Mouse (Mus musculus): ENCODE data around the gene Mob3b.

Gene Mob3b

DNA sequence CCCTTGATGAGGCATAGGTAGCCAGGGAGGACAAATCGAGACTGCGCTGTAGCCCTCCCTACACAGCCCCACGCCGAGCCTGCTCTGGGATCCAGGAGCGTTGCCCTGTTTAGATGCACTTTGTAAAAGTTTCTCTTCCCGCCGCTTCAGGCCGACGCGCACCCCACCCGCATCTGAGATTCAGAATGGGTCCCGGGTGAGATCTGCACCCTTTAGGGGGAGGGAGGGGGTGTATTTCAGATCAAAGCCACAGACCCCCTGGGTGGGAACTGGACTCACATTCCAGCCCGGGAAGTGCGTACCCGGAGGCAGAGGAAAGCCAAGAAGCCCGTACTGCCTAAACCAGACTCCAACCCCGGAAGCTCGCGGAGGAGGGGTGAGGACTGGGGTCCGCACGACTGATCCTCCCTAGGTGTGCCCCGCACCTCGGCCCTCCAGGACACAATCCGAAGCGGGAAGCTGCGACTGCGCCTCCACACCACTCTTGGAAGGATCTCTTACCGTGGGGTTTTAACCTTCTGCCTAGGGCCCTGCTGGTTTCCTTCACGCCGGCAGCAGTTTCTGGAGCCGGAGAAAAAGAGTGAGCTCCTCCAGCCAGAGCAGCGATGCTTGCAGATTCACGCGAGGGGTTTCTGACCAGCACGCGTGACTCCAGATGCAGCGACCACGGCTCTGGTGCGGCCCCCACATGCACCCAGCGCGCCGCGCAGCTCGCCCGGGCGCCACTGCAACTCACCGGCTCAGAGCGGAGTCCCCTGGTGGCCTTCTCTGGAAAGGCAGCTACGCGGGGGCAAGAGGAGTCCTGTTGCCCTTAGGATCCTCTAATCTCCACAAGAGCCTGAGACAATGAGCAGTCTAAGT lies at the start of gene Mob3b:
Gene Mob3b (minus strand): TSS at position 734 of the 861 bp plus-strand sequence.
- peak; percentile 51 for DNase-seq (ENCODE audit: low read depth, low spot score)

DNA sequence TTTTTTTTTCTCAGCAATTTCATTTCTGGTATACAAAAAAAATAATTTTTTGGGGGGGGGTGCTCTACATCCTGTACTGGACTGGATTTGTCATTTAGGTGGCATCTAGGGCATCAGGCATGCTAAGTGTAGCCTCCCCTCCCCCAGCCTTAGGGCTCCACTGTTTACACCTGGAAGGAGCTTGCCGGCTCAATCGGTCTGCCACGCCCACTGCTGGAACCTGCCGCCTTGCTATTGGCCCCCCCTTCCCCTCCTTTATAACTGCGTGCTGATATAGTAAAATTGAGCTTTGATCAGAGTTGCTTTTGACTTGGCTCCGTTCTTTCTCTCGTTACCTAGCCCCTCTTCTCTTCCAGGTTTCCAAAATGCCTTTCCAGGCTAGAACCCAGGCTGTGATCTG lies 47.4 kb upstream of the Mob3b start:
- DNase-seq (ENCODE audit: low read depth, low spot score): no peak

DNA sequence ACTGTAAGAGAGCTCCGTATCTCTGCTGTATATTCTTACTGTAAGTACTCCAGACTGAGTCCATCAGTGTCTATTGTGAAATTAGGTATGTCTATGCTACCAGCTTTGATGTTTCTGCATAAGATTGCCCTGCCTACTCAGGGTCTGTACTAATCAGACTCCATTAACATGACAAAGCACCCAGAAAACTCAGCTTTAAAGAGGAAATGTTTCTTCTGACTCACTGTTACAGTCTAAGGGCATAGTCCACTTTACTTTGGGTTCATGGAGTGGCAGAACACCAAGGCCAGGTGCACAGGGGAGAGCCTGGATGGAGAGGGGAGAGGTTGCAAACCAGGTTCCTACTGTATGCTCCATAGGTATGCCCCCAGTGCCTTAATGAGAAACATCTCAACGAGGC lies 46.4 kb upstream of the Mob3b start:
- DNase-seq (ENCODE audit: low read depth, low spot score): no peak

DNA sequence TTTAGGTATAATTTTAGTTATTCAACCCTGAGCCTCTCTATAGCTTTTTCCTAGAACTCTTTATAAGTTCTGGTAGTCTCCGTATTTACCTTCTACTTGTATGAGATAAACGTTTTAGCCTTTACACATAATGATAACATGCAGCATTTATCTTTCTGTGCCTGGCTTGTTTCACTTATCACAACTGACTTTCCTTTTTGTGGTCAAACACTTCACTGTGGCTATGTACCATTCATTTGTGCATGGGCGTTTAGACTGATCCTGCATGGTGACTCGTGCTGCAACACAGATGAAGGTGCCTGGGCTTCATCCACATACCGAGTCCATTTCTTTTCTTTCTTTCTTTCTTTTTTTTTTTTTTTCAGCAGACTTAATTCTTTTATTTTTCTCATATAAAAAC lies 44.4 kb upstream of the Mob3b start:
- no peak for DNase-seq (ENCODE audit: low read depth, low spot score)

DNA sequence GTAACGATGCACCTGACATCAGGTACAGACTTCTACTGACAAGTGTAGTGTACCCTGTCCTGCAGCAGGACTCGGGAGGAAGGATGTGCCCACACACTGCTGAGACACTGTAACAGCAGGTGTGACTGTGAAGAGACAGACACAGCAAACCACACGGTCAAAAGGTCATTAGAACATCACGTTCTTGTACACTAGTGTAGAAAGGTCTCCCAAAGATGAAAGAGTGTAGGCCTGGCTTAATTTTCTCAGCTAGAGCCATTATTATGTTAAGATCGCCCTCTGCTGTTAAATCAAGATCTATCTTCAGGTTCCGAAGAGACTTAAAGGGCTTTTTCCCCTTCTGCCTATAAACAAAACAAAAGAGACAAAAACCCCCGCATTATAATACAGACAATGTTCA lies 35.4 kb upstream of the Mob3b start:
- peak; percentile 28 for DNase-seq (ENCODE audit: low read depth, low spot score)

DNA sequence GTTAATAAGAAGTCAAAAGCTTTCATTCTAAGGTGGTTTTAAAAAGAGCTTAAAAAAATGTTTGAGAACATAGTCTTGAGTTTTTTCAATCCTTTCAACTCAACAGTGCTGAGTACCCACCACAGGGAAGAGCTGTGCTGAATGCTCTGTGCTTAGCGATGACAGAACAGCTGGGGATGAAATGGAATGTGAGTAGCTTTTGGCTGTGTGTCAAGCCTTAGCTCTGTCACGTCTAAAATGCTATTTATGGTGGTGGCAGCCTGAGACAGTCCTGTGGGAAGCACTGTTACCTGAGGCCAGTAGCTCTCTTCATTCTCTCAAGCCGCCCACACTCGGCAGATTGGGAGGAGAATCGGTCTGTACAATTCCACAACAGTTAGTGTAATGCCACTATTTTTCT lies 32.5 kb upstream of the Mob3b start:
- DNase-seq (ENCODE audit: low read depth, low spot score): no peak

DNA sequence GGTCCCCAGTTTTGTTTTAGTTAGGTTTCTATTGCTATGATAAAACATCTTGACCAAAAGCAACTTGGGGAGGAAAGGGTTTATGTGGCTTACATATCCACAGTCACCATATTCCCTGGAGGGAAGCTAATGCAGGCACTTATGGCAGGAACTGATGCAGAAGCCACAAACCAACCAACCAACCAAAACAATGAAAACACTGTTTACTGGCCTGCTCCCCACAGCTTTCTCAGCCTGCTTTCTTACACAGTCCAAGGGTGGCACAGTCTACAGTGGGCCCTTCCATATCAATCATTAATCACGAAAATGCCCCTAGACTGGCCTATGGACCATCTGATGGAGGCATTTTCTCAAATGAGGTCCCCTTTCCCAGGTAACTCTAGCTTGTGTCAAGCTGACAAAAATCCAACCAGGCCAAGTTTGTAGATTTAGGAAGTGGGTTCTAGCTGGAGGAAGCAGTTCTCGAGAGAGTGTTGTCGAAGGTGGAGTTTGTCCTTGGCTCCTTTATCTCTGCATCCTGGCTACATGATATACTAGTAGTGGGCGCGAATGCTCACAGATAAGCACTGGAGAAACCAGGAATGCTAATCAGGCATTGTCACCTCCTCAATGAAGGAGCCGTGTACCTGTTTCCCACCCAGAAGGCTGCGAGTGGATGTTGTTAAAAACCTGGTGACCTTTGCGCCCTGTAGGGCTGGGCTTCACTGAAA lies 30.5 kb upstream of the Mob3b start:
- DNase-seq (ENCODE audit: low read depth, low spot score): no peak

DNA sequence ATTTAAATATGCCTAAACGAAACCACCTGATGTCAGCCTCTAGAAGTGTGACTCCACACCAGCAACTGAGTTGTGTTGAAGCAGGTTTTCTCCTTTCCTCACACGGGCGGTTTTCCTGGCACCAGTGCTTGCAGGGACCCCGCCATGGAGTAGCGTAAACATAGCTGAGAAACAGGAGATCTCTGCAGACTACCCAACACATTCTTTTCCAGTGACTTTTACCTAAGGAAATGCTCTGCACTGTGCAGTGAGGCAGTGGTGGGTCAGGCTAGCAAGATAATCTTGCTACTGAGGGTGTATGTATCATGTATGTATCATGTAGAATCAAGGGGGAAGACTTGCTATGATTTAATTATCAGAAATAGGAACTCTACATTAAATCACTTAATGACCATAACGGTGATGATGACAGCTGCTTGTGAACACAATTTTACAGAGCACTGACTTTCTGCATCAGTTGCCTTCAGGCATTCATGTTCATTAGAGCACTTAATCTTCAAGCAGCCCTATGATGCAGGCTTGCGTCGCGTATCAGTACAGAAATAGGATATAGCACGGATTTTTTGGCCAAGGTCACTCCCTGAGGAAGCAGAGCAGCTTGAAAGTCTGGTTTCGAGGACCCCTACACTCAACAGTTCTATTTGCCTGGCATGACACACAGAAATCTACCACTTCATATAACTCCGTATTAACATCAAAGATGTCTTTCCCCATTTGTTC lies 20.8 kb upstream of the Mob3b start:
- DNase-seq (ENCODE audit: low read depth, low spot score): no peak

DNA sequence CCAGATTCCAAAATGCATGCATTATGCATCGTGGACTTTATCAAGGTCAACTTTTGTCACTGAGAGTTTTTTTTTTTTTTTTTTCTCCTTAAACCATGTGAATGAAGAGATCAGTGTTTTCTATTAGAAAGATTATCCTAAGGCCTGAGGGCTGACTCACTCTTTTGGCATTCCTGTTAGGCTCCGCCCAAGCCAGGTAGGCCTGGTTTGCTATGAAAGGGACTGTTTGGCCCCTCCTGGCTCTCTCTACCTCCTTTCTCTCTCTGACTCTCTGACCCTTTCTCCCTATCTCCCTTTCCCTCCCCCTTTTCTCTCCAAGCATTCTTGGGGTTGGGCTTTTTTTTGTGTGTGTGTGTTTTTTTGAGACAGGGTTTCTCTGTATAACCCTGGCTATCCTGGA lies 18.3 kb upstream of the Mob3b start:
- DNase-seq (ENCODE audit: low read depth, low spot score): peak; percentile 12

DNA sequence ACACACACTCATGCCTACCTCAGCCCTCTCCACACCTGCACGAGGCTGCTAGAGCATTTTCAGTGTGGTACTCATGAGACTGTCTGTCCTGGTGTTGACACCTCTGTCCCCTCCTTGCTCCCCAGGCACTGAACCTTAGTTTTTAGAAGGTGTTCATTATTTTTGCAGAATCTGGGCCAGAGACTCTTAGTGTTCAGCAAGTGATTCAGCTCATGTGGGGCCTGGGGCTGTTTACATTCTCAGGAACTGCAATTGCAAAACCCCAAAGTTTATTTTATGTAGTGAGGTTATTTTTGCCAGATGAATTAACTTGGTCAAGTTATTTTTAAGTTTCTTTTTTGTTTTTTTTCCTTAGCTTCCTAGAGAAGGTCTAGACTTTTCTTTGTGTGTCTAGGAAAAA lies 16.3 kb upstream of the Mob3b start:
- peak; percentile 40 for DNase-seq (ENCODE audit: low read depth, low spot score)

DNA sequence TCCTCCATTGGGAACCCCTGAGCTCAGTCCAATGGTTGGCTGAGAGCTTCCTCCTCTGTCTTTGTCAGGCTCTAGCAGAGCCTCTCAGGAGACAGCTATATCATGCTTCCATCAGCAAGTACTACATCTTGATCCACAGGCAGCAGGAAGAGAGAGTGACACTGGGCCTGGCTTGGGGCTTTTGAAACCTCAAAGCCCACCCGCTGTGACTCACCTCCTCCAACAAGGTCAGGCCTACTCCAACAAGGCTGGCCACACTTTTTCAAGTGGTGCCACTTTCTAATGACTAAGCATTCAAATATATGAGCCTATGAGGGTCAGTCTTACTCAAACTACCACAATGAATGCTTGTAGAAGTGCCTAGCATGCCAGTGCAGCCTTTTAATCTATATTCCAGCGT lies 15.2 kb upstream of the Mob3b start:
- DNase-seq (ENCODE audit: low read depth, low spot score): peak; percentile 6

DNA sequence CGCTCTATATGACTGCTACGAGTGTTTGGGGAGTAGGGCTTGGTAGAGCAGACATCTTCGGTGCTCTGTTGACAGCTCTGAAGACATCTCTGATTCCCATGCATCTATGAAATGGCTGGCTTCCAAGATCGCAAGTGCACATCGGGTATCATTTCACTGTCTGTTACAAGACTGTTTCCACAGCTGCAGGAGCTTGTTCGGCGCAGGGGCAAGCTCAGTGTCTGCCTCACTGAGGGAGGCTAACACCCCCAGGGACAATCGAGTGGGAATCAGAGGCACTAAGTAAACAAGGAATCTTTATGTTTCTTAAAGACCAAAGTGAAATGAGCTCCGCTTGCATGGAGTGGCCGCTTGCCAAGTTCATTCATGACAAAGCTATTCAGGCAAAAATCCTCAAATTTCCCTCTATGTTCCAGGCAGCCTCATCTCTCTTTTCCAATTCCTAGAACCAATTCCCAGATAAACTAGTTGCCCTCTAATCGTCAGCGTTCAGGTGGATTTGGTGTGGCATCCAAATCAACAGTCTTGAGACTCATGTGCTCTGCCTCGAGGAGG lies 12.4 kb upstream of the Mob3b start:
- peak; percentile 62 for DNase-seq (ENCODE audit: low read depth, low spot score)

DNA sequence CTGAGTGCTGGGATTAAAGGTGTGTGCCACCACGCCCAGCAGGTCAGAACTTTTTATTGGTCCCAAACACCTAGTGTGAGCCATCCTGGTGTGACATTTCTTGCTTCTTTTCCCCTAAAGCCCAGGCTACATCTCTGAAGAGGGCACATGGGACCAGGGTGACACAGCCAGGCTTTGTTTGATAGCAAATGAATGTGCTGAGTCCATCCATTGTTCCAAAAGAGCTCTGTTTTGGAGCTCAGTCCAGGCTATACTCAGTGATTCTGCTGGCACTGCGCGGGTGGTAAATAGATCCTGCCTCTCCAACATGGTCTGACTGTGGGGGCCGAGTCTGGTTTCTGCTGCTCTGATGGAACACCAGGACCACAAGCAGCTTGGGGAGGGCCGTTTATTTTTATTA lies 10.6 kb upstream of the Mob3b start:
- no peak for DNase-seq (ENCODE audit: low read depth, low spot score)

DNA sequence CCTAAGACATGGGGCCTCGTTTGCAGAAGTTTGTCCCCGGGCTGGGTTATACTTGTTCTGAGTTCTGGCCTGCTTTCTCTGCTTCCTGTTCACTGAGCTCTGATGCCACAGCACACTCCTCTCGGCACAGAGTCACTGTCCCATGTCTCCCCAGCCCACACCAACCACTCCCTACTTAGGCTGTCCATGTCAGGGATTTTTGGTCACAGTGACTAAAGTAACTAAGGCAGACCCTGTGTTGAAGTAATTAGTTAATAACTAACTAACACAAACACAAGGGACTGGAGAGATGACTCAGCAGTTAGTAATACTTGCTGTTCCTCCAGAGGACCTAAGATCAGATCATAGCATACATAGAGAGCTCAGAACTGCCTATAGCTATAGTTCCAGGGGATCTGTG lies 8.7 kb upstream of the Mob3b start:
- DNase-seq (ENCODE audit: low read depth, low spot score): no peak

DNA sequence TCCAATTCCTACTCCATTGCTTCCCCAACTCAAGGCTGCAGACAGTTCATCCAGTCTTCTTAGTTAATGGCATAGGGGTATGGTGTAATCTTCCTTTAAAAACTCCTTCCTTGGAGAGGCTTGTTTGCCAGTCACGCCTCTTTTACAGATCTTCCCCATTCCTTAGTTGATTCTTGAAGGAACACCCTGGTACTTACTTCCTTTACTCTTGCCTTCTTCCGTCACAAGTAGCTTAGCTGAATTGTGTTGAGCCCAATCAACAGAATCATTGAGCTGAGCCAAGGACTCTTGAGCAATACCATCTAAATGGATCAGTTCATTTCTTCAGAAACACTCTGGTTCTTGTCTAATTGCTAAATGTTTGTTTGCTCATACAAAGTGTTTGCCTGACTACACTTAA lies 8.0 kb upstream of the Mob3b start:
- DNase-seq (ENCODE audit: low read depth, low spot score): no peak

DNA sequence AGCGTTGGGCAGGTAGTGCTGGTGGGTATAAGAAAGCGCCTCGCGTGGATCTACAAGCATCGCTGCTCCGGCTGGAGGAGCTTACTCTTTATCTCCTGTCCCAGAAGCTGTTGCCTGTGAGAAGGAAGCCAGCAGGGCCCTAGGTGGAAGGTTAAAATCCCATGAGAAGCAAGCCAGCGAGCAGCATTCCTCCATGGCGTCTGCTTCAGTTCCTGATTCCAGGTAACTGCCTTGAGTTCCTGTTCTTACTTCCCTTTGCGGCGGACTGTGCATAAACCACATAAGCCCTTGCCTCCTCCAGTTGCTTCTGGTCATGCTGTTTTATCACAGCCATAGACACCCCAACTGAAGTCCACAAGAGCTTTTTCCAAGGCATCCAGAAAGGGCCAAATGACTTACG lies 531 bp upstream of the Mob3b start:
- DNase-seq (ENCODE audit: low read depth, low spot score): no peak

DNA sequence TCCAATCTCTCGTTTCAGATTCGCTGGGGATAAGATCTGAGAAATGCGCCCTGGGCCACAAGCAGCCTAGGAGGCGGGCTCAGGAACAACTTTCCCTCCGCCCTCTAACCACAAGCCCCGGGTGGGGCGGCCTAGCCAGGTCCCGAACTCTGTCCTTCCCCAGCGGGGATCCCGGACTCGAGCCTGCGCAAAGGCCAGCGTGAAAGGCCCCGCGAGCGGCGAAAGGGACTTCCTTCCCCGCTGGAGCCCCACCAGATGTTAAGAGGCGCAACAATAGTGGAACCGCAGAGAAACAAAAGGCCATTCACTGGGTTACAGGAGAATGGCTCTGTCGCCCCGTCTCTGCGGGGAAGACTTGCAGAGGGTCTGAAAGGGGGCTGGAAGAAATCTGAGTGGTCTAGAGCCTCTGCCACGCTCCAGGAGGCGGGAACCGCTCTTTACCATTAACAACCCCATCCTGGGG lies 1.1 kb downstream of the Mob3b start:
- no peak for DNase-seq (ENCODE audit: low read depth, low spot score)

DNA sequence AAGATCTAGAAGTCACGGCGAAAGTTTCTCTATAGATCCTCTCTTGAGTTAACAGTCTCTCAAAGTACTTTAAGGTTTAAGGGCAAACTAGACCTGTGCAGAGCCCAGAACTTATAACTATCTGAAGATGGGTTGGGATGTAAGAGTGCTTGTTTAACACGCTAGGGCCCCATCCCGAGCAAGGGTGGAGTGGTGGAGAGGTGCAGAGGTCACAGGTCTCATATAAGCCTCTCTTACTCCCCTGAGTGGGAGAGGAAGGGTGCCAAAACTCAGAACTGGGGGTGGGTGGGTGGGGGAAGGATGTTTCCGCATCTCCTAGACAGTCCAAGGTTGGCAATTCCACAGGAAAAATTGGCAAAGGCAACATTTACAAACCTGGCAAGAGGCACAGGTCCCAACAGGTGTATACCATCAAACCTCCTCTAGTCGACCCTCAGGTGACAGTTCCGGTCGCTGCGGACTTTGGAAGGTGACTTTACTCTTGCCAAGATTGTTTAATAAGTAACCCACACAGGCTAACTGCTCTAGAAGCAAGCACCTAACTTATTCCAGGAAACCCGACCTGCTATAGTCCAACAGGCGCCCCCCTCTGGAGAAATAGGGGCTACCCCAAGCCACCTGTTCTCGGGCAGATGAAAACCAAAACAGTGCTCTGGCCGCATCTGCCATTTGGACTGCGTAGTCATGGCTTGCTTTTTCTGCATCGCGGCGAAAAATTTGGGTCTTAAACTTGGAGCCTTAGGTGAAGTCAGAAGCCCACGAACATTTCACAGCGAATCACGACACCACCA lies 2.0 kb downstream of the Mob3b start:
- DNase-seq (ENCODE audit: low read depth, low spot score): no peak

DNA sequence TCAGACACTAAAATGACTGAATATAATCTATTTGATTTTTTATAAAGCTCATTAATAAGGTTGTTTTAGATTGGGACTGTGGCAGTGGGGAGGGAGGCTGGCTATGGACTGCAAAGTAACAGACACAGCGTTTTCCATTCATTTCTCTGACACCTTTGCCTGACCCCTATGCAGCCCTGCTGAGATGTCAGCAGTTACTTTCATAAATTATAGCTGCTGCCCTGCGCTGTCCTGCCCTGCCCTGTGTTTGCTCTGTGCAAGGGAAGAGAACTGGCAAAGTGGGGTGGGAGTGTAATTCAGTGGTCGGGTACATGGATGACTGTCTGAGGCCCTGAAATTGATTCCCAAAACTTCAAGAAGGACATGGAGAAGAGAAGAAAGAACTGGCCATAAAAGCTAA lies 3.2 kb downstream of the Mob3b start:
- DNase-seq (ENCODE audit: low read depth, low spot score): no peak

DNA sequence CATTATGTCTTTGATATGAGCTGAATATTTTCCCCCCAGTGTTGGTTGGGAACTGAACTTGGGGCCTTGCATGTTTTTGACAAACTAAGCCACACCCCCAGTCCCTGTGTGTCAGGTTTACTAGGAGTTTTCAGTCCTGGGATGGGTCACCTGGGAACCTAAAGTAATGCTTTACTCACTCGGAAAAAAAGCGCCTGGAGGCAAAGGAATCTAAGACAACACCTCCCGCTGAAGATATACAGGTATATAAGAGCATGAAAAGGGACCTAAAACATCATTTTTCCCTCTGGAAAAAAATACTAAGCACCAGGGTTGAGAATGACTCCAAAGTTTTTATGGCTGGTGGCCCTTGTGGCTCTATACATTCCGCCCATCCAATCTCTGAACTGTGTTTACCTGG lies 5.5 kb downstream of the Mob3b start, which contains the start of gene Ifnk:
Gene Ifnk (plus strand): TSS at position 301 of the 400 bp plus-strand sequence.
- no peak for DNase-seq (ENCODE audit: low read depth, low spot score)

DNA sequence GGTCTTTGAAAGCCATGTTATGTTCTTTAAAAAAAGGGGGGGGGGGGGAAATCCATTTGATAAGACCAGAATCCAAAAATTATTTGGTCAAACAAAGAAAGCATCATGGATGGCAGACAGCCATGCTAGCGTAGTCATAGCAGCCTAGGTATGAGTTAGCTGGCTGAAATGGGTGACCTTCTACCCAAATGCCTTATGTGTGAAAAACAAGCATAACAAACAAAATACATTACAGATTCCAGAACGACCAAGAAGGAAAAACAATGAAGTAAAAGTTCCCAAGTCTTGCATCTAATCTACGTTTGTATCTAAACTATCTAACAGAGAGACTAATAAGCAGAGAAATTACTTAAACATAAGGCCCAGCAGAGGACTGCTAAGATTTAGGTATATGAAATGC lies 6.6 kb downstream of the Mob3b start:
- no peak for DNase-seq (ENCODE audit: low read depth, low spot score)

All from 3T3-L1 (cell line).